Mouse (Mus musculus) liver, embryonic 11.5 days (tissue): Measurements from ENCODE around the gene 1700061G19Rik. TPM values are rescaled to one million over a fixed set of nuclear protein-coding genes. Genes with fewer than 3 reads are reported as not detected.

Source experiments
- ATAC-seq: fragments of 200-750 bp; cut with Nextera tagmentation; replicated peaks from 2 replicates; pipeline ENCODE4 v1.8.0; 2017; ENCODE audit warnings: moderate number of reproducible peaks, mild to moderate bottlenecking, moderate TSS enrichment, moderate library complexity; ENCODE audit not compliant: low FRiP score
- DNase-seq: peaks from one replicate; pipeline ENCODE4 v3.0.0-alpha.2; 2017; ENCODE audit warnings: low spot score
- H3K27ac ChIP-seq: fragments of 300-500 bp; sonication (generic); 2 replicates; pipeline ENCODE4 v1.5.1; 2014; ENCODE audit warnings: mild to moderate bottlenecking, low read depth, low read length, control low read depth
- H3K27me3 ChIP-seq: fragments of 300-500 bp; sonication (generic); replicated peaks from 2 replicates; pipeline ENCODE4 v1.6.1; 2014; ENCODE audit warnings: low read length, mixed read lengths; ENCODE audit not compliant: control insufficient read depth, insufficient read depth
- H3K36me3 ChIP-seq: fragments of 300-500 bp; sonication (generic); 2 replicates; pipeline ENCODE4 v1.6.1; 2014; ENCODE audit warnings: mild to moderate bottlenecking, low read length, moderate library complexity, mixed read lengths; ENCODE audit not compliant: control insufficient read depth, insufficient read depth
- H3K4me1 ChIP-seq: fragments of 300-500 bp; sonication (generic); replicated peaks from 2 replicates; pipeline ENCODE4 v1.6.1; 2014; ENCODE audit warnings: low read length, mixed read lengths; ENCODE audit not compliant: control insufficient read depth, insufficient read depth
- H3K4me2 ChIP-seq: fragments of 300-500 bp; sonication (generic); 2 replicates; pipeline ENCODE4 v1.6.1; 2014; ENCODE audit warnings: mild to moderate bottlenecking, control low read depth, moderate library complexity
- H3K4me3 ChIP-seq: fragments of 300-500 bp; sonication (generic); 2 replicates; pipeline ENCODE4 v1.5.1; 2014; ENCODE audit warnings: low read depth, low read length, control low read depth
- H3K9ac ChIP-seq: fragments of 300-500 bp; sonication (generic); 2 replicates; pipeline ENCODE4 v1.6.1; 2014; ENCODE audit warnings: low read depth, low read length, control low read depth
- H3K9me3 ChIP-seq: fragments of 300-500 bp; sonication (generic); 2 replicates; pipeline ENCODE4 v1.6.1; 2016; ENCODE audit warnings: low read length, inconsistent platforms, mixed read lengths; ENCODE audit not compliant: control insufficient read depth
- WGBS: fragments of 180-500 bp; shearing (Covaris S2); extraction: QIAGEN DNeasy Blood & Tissue Kit; methylation state at CpG from one replicate; pipeline ENCODE4 v1.1.7; 2014; 5-methylcytosine and 5-hydroxymethylcytosine counted together
- polyA plus RNA-seq: library from polyadenylated mRNA; unstranded; fragments of >200 nt; fragmentation: Nextera tagmentation; extraction: Ambion mirVana; gene quantifications from 2 replicates; pipeline ENCODE4 v1.2.1, GENCODE M21; 2014

Gene 1700061G19Rik
- polyA plus RNA-seq, 1 experiment from 2014 or later, result 0.26 TPM

DNA sequence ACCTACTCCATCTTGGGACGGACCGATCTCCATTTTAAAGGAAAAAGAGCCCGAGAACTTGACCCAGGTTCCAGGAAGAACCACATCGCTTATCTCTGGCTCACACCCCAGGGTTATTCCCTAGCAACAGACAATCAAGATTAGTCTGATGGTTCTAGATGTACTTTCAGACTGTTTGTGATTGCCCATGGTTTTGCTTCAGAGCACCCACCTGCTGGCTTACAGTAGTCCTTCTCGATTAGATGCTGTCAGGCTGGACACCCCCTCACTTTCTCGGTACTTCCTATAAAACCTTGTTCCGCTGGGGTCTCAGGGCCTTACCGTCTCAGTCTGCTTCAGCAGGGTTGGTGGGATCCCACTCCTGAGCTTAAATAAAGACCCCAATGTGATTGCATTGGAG, 38.9 kb upstream of the 1700061G19Rik start:
- Histone ChIP-seq H3K27me3 (no peaks in the 10 kb centered on the region), H3K27ac (no peak overlapping the region), H3K4me3 (no peak overlapping the region), H3K9ac (no peak overlapping the region), H3K36me3 (no peaks in the 10 kb centered on the region), H3K9me3 (no peaks in the 10 kb centered on the region), H3K4me2 (no peak overlapping the region), H3K4me1 (no peaks in the 10 kb centered on the region; the same call in 1 of the 2 replicates)
- 75% methylated on average over 8 of the region's 8 CpGs for WGBS
- ATAC-seq (no peak; the same call in 1 of the 2 replicates), DNase-seq (no peak)

DNA sequence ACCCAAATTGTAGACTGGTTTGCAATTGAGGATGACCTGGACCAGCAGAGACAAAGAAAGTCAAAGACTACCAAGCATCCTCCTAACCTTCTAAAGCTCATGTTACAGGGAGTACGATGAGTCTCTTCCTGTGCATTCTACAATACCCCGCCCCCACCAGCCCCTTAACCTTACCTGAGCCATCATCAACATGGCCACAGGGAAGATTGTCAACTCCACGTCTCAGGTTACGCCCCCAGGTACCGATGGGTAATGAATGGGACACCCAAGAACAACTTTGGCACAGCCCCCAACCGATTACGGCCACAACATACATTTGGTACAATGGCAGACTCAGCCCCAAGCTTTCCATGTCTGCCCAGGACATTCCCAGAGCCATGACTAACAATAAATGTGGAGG, 34.8 kb upstream of the 1700061G19Rik start:
- Histone ChIP-seq H3K36me3 (no peaks in the 10 kb centered on the region), H3K27ac (no peak overlapping the region), H3K9me3 (no peaks in the 10 kb centered on the region), H3K9ac (no peak overlapping the region), H3K4me1 (no peaks in the 10 kb centered on the region; the same call in 1 of the 2 replicates), H3K27me3 (no peaks in the 10 kb centered on the region), H3K4me3 (no peak overlapping the region), H3K4me2 (no peak overlapping the region)
- 81% methylated on average over 7 of the region's 7 CpGs for WGBS
- ATAC-seq, result no peak
- DNase-seq, result no peak

DNA sequence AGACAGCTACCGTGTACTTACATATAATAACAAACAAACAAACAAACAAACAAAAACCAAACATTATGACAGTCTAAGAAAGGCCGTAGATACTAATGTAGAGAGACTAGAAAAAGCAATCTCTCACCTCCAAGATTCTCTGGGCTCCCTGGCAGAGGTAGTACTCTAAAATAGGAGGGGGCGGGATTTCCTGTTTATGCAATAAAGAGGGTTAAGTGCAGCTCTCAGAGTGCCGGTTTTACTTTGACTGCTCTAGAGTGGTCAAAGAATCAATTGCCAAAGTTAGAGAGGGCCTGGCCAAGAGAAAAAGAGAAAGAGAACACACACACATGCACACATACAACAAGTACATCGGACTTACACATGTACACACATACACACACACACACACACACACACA, 33.1 kb upstream of the 1700061G19Rik start:
- no peak overlapping the region for H3K27ac ChIP-seq
- WGBS, result 72% methylated on average over 5 of the region's 5 CpGs
- no peaks in the 10 kb centered on the region for H3K36me3 ChIP-seq
- no peak overlapping the region for H3K4me3 ChIP-seq
- H3K27me3 ChIP-seq, result no peaks in the 10 kb centered on the region
- DNase-seq (no peak), ATAC-seq (no peak)
- H3K4me2 ChIP-seq, result no peak overlapping the region
- H3K4me1 ChIP-seq, result no peaks in the 10 kb centered on the region
- H3K9ac ChIP-seq, result no peak overlapping the region
- no peaks in the 10 kb centered on the region for H3K9me3 ChIP-seq

DNA sequence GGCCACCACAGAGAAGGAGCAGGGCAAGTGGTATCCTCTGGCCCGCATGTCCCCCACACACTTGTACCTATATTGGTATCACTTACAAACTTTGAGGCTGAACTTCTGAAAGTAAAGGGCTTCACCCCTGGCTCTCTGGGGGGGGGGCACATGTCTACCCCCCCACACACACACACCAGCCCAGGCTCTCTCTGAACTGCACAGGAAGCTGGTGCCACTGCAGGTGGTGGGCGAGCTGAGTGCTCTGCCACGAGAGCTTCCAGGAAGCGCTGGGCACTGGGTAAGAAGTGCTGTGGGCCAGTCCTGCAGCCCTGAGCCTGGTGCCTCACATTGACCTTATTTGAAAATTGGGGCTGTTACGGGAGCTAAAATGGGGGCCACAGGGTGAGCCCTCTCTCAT, 31.6 kb upstream of the 1700061G19Rik start:
- Histone ChIP-seq H3K9me3 (no peaks in the 10 kb centered on the region), H3K9ac (no peak overlapping the region), H3K4me3 (no peak overlapping the region), H3K27me3 (no peaks in the 10 kb centered on the region), H3K36me3 (no peaks in the 10 kb centered on the region), H3K4me1 (no peaks in the 10 kb centered on the region), H3K27ac (no peak overlapping the region), H3K4me2 (no peak overlapping the region)
- no peak for ATAC-seq
- no peak for DNase-seq
- WGBS, result 81% methylated on average over 5 of the region's 5 CpGs

DNA sequence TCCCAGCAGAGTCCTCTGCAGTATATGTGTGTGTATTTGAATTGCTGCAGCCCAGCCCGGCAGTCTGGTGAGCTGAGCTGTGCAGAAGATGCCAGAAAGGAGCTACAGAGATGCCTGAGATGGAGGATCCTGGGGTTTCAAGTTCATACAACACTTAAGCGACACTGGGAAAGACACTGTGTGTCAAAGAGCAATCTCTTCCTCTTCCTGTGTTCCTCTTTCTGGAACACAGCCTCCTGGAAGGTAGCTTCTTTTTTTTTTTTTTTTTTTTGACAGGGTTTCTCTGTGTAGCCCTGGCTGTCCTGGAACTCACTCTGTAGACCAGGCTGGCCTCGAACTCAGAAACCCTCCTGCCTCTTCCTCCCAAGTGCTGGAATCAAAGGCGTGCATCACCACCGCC, 26.5 kb upstream of the 1700061G19Rik start:
- Histone ChIP-seq H3K27me3 (no peaks in the 10 kb centered on the region), H3K9me3 (no peaks in the 10 kb centered on the region), H3K4me3 (no peak overlapping the region), H3K4me1 (no peaks in the 10 kb centered on the region), H3K9ac (no peak overlapping the region), H3K4me2 (no peak overlapping the region), H3K27ac (no peak overlapping the region), H3K36me3 (no peaks in the 10 kb centered on the region)
- DNase-seq, result no peak
- ATAC-seq, result no peak
- WGBS, result 70% methylated on average over 5 of the region's 5 CpGs

DNA sequence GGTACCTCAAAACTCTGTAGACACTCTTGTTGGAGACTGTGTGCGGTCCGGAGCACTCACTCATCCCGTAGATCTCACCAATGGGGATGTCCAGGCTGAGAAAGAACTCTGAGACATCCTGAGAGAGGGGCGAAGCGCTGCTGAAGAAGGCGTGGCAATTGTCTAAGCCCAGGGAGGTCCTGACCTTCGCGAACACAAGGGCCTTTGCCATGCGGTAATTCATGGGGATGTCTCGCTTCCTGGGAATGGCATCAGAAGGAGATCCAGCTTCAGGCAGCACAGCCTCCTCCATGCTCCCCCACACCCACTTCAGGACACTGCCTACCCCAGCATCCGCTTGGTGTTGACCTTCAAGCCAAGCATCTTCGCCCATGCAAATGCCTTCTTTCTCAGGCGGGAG, 25.6 kb upstream of the 1700061G19Rik start:
- 81% methylated on average over 13 of the region's 13 CpGs for WGBS
- ATAC-seq, result no peak
- DNase-seq, result no peak

DNA sequence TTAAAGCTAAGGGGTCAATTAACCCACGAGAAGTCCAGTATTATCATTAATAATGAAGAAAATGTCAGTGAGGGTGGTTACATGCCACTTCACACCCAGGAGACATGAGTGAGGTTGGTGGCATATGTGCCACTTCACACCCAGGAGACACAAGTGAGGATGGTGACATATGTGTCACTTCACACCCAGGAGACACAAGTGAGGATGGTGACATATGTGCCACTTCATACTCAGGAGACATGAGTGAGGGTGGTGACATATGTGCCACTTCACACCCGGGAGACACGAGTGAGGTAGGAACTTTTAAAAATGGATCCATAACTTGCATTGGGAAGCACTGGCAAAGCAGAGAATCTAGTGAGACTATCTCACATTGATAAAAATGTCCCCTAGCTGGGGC, 24.1 kb upstream of the 1700061G19Rik start:
- no peaks in the 10 kb centered on the region for H3K27me3 ChIP-seq
- no peaks in the 10 kb centered on the region for H3K9me3 ChIP-seq
- no peak overlapping the region for H3K4me2 ChIP-seq
- no peak overlapping the region for H3K9ac ChIP-seq
- H3K27ac ChIP-seq, result no peak overlapping the region
- H3K4me3 ChIP-seq, result no peak overlapping the region
- H3K4me1 ChIP-seq, result no peaks in the 10 kb centered on the region
- no peaks in the 10 kb centered on the region for H3K36me3 ChIP-seq
- ATAC-seq (no peak), DNase-seq (no peak)
- 65% methylated on average over 3 of the region's 3 CpGs for WGBS

More for the DNA sequence above, 25.6 kb upstream of the 1700061G19Rik start:
- no peaks in the 10 kb centered on the region for H3K4me1 ChIP-seq
- no peaks in the 10 kb centered on the region for H3K9me3 ChIP-seq
- H3K9ac ChIP-seq, result no peak overlapping the region
- H3K4me2 ChIP-seq, result no peak overlapping the region
- no peaks in the 10 kb centered on the region for H3K36me3 ChIP-seq
- H3K4me3 ChIP-seq, result no peak overlapping the region
- H3K27ac ChIP-seq, result no peak overlapping the region
- no peaks in the 10 kb centered on the region for H3K27me3 ChIP-seq

DNA sequence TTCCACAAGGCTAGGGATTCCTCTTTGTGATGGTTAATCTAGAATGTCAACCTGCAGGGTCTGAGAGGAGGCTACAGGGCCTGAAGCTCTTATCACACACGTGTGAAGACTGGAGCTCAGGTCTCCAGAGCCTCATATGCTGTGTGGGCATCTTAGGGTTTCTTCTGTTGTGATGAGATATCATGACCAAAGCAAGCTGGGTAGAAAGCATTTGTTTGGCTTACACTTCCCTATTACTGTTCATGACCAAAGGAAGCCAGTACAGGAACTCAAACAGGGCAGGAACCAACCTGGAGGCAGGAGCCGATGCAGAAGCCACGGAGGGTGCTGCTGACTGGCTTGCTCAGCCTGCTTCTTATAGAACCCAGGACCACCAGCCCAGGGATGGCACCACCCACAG, 19.9 kb upstream of the 1700061G19Rik start:
- Histone ChIP-seq H3K9me3 (no peaks in the 10 kb centered on the region), H3K4me3 (no peak overlapping the region), H3K4me2 (no peak overlapping the region), H3K9ac (no peak overlapping the region), H3K36me3 (no peaks in the 10 kb centered on the region), H3K27me3 (no peaks in the 10 kb centered on the region), H3K27ac (no peak overlapping the region), H3K4me1 (no peaks in the 10 kb centered on the region)
- ATAC-seq (no peak), DNase-seq (no peak)
- WGBS, result 60% methylated on average over 3 of the region's 3 CpGs

DNA sequence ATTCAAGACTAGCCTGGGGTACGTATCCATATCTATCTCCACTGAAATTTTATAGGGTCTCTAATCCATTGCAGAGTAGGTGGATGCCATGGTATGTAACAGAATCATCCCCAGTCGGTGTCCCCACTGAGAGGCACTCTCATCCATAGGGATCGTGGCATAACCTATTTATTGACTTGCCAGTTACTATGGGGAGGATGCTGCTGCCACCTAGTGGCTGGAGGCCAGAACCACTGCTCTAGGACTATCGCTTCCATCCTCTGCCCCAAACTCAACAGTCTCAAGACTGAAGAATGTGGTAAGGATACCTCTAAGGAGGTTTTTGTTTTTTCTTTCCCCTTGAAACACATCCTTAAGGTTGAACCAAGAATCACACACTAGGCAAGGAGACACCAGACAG, 17.1 kb upstream of the 1700061G19Rik start:
- 55% methylated on average over 4 of the region's 4 CpGs for WGBS
- peaks cover 3% of the 10 kb centered on the region for H3K4me1 ChIP-seq
- H3K4me3 ChIP-seq, result no peak overlapping the region
- H3K27ac ChIP-seq, result no peak overlapping the region
- H3K9me3 ChIP-seq, result no peaks in the 10 kb centered on the region
- DNase-seq, result no peak
- peak; percentile 23; the same call in 1 of the 2 replicates for ATAC-seq
- H3K36me3 ChIP-seq, result no peaks in the 10 kb centered on the region
- H3K9ac ChIP-seq, result no peak overlapping the region
- no peaks in the 10 kb centered on the region for H3K27me3 ChIP-seq
- H3K4me2 ChIP-seq, result no peak overlapping the region
